Mouse (Mus musculus) cerebellum, adult (tissue): ENCODE results near the gene Epb42.
"Not testable (repeated sequence)": the region's sequence is repeated elsewhere in the genome, so short reads cannot be mapped to it uniquely, and the experiment has no call there.

Experiments
- ATAC-seq: cut with Nextera tagmentation; 2 replicates; pipeline ENCODE4 v1.9.2; 2017; ENCODE audit warnings: mild to moderate bottlenecking, moderate library complexity, mixed read lengths; ENCODE audit not compliant: insufficient number of reproducible peaks, low FRiP score, low TSS enrichment

The Epb42 gene

DNA sequence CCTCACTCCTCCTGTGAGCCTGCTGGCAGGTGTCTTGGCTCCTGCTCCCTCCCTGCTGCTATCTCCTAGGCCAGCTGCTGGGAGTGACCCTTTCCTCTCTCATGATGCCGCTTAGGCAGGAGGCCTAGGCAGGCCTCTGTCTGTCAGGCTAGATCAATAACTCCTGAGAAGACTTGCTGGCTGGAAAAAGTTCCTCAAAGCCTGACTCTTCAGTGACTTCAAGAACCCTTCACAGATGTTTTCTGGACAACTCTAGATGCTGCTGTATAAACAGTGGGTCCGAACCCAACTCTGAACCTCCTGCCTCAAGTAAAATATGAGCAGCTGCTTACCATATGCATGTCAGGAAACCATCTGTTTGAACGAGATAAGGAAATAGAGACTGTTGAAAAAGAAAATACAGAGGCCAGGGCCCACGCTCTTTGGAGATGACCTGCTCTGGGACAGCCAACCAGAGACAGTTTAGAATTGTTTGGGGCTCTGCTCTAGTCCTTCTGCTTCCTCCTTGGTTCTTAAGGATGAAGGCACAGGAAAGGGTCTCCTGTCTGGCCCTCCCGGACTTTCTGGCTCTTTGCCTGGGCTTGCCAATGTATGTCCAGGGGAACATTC, at the start of gene Epb42:
Epb42 (minus strand) TSS at position 340 of the 609 bp plus-strand sequence.
- no peak for ATAC-seq

DNA sequence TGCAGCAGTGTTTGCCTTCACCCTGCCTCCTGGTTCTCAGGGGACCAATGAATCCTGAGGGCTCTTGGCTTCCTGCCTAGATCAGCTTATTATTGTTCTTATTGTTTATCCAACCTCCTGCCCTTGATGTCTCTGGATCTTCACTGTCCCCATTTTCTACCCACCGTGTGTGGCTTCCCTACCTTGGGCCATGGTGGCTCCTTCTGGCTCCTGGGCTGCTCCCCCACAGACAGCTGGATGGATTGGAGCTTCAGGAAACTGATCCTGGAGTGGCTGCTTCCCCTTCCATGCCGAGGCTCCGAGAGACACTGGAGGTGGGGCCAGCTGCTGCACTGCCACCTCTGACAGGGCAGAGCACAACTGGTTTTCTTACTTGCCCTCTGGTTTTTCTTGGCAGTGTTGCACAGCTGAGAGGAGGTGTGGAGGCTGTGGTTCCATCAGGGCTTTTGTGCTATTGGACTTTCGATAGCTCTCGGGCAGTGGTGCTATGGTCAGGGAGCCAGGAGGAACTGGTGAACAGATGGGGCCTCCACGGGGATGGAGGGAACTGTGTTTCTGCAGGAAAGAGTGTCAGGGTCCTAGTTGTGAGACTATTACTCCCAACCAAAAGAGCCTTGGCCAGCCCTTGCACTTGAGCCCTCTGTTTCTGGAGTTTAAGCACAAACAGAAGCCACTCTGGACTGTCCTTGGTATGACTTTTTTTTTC, 48.8 kb upstream of the Epb42 start, which contains the start of gene Tgm5:
Tgm5 (minus strand) TSS at position 362 of the 706 bp plus-strand sequence.
- peak; percentile 80 for ATAC-seq

DNA sequence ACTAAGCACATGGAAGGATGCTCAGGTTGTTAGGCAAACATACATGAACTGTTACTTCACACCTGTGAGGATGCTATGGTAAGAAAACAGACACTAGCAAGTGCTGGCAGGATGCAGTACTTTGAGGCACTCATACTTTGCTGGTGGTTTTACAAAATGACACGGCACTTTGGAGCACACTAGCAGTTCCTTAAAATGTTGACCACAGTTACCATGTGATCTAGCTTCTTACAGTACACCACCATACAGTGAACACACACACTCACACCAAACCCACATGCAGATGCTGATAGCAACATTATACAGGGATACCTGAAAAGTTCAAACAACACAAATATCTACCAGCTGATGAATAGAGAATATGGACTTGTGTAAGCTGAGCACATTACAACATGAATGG, 45.8 kb upstream of the Epb42 start:
- no peak for ATAC-seq

DNA sequence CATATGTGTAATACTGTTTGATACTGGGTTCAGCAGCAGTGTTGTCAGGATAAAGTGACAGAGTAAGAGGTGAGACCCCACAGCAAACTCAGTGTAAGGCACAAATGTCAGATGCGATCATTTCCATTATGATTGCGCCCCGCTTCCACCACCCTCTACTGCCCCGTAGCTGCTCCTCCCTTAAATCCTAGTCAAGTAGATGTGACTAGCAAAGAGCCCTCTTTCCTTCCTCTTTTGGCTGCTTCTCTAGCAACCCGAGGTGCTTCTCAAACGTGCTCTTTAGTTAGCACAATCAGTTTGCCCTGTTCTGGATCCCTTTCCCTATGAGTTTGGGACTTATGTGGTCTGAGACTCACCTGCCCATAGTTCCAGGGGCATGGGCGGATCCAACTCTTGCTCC, 37.9 kb upstream of the Epb42 start:
- no peak for ATAC-seq

DNA sequence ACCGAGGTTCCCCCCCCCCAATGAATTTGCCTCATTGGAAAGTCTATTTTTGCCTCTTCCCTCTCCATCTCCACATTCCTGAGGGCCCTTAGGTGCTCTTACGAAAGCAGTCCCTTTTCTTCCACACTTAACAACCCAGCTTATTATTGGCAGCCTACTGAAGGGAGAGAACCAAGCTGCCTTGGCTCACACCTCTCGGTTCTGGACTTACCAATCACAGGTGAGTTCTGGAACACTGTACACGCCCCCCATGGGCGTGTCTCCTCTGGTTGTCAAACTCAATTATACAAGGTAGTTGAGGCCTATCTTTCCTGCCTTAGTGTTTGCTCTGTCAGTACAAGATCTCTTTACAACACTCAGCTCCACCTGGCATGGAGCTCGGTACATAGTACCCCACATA, 35.0 kb upstream of the Epb42 start:
- ATAC-seq: no peak

DNA sequence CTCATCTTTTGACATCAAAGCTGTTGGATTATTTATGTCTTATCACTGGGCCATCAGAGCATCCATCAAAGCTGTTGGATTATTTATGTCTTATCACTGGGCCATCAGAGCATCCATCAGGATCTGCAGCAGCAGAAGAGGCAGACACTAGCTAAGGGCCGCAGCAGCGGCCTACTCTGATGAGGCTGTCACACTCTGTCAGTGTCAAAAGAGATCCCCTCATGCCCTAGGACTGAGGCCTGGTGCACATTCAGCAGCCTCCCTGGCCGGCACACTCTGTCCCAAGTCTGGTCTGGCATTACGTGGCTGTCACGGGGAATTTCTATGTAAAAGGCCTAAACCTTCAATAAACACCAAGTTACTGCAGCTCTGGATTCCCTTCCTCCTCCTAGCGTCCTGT, 32.6 kb upstream of the Epb42 start:
- ATAC-seq: no peak

DNA sequence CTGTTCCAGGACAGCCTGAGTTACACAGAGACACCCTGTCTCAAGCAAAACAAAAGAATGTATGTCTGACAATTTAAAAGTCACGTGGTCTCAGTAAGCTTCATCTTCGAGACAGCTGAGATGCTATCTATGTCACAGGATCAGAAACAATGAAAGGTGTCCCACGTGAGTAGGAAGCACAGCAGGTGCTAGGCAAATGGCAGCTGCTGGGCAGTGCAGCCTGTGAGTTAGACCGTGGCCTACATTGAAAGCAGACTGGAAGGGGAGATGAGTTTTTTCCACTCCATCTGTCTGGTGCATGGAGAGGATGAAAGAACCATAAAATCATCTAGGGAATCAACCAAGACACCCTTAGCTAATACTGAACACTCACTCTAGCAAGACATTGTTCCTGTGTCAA, 30.2 kb upstream of the Epb42 start:
- ATAC-seq: no peak

DNA sequence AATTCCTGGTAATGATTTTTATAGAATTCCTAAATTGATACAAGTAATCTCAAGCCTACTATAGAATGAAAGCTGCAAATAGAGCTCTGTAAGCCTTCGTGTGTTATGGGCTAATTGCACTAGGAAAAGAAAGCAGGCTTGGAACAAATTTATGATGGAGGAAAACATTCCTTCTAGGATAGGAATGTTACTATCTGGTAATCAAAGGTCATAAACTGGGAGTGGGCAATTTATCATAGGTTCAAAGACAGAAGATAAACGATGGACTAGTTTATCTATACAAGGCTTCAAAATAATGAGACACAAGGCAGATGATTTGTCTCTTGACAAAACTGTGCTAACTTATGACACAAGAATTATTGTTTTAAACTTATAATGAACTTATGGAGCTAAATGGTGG, 24.4 kb upstream of the Epb42 start:
- ATAC-seq: no peak

DNA sequence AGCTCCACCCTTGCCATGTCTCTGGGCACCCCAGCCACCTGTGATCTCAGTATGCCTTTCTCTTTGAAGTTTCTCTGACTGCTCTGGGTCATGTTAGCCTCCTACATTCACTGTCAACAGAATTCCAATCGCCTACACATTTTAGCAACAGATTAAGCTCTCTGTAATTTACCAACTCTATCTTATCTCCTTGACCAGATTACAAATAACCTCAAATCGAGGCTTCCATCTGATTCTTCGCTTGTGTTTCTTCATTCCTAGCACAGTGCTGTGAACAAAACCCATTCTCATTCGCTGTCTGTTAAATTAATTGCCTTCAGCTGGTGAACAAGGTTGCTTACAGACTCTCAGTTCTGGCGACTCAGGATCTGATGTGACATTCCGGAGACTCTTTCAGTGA, 21.1 kb upstream of the Epb42 start:
- ATAC-seq: no peak

DNA sequence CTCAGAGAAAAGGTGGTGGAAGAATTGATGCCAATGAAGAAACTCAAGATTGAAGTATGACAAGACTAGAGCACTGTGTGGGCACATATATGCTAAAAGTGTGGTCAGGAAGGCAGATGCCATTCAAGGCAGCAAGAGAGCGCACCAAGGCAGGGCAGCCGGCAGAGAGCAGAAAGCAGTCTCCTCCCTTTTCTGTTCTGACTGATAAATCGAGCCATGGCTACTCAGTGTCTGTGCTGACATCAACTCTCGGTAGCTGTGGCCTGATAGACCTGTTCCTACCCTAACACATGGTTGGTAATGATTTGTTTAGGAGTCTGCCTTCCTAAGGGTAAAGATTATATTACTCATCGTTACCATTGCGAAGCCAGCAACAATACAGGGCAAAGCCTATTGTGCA, 19.0 kb upstream of the Epb42 start:
- ATAC-seq: no peak

DNA sequence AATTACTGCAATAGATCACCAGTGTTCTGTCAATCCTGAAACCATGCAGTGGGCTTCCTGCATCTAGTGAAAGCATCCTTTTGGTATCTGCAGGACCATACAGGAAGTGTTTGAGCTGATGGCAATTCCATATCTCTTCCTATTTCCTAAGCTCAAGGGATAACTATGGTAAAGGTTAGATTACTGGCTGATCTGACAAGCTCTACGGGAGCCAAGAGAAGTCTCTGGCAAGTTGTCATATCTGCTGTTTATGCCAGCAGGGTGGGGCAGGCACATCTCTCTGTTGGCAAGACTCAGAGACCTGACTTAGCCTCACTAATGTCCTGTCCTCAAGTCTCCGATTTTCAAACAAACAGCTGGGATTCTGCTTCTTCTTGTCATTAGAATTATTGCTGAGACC, 17.2 kb upstream of the Epb42 start:
- 0 out of 2 replicates have a peak, but pooled peaks have one; percentile 49 for ATAC-seq

DNA sequence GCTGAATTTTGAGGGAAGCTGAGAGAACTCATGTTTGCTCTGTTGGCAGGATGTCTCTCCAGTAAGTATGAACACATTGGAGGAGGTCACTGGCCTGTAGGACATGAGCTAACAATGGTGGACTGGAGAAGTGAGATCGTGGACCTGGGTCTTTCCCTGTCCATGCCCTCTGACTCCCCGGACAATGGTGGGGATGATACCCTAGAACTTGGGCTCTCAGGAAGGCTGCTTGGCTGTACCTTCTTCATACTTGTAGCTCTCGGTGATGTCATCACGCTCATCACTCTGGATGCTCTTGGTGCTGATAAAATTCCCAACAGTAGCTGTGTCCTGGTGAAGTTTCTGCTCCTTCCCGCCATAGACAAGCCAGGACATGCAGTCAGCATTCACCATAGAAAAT, 15.3 kb upstream of the Epb42 start:
- no peak for ATAC-seq

DNA sequence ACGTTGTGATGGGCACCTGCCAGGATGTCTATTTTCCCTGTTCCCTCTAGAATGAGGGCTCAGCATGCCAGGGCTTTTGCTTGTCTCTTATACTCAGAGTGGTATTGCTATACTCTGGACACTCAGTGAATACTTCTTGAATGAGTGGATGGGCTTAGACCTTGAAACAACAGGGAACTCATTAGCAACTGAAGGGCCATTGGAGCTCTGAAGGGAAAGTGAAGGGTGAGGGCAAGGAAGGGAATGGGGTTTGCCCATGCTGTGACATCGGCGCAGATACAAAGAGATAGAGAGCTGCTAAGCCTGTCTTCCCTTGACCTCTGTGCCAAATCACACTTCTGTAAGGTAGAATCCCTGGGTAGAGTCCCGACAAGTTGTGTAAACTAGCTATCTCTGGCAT, 8.8 kb upstream of the Epb42 start:
- no peak for ATAC-seq

DNA sequence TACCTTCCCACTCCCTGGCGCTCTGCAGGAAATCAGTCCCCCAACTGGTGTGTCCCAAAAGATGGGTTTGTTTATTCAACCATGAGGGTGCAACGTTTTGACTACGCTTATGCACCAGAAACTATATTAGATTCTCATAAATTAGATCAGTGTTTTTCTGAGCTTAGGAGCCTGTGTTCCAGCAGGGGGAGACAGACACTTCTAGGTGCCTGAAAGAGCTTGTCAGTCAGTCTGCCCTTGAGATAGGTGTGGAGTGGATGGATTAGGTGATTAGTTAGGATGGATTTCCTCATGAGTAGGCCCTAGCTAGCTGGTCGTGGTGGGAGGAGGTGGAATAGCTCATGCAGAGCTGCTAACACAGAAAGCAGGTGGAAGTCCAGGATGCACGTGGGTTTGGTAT, 4.2 kb upstream of the Epb42 start:
- no peak; the same call in 1 of the 2 replicates for ATAC-seq

DNA sequence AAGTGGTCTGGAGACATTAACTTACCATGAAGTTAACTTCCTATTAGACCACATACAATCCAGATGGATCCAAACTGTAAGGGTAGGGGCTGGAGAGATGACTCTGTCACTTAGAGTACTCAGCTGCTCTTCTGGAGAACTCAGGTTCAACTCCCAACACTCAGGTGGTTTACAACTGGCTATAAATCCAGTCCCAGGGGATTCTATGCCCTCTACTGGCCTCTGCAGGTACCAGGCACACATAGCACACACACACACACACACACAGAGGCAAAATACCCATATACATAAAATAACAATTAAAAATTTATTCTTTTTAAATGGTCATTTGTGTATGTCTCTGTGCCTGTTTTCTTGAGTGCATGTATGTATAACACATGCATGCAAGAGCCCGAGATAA, 2.5 kb upstream of the Epb42 start:
- no peak for ATAC-seq

DNA sequence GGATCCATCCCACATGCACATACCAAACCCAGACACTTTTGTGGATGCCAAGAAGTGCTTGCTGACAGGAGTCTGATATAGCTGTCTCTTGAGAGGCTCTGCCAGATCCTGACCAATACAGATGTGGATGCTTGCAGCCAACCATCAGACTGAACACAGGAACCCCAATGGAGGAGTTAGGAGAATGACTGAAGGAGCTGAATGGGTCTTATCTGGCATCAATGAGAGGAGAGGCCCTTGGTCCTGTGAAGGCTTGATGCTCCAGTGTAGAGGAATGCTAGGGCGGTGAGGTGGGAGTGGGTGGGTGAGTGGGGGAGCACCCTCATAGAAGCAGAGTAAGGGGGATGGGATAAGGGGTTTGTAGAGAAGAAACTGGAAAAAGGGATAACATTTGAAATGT, 2.0 kb upstream of the Epb42 start:
- not testable (repeated sequence) for ATAC-seq

DNA sequence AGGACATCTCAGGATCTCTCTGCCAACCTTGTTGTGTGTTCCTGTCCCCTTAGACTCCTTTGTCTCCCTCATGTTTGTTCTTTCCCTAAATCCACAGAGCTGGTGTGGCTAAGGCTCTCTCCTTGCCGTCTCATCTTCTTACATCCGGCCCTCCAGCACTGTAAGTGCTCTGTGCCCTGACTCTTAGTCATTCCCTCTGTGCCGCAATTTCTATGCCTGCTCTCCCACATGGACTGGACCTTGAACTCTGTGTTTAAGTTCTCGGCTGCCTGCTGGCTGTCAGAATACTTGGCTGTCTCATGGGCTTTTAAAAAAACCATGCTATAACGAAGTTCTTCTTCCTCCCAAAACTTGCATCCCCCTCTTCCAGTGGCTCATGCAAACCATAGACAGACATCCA, 14.0 kb downstream of the Epb42 start:
- no peak for ATAC-seq

DNA sequence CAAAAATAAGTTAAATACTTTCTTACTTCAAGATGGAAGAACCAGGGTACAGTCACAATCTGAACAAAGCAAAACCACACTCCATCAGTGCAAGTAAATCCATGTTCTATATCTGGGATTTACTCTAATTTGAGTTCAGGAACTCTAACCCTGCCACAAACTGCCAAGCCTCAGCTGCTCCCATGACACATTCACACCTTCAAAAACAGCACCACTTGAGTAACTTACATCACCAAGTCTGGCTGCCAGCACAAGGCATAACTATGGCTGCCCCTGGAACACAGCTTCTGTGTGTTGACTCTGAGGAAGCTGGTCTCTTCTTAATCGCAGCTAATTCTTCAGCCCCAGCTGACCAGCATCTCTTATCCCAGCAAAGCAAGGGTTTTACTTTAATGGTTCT, 19.7 kb downstream of the Epb42 start:
- no peak for ATAC-seq

DNA sequence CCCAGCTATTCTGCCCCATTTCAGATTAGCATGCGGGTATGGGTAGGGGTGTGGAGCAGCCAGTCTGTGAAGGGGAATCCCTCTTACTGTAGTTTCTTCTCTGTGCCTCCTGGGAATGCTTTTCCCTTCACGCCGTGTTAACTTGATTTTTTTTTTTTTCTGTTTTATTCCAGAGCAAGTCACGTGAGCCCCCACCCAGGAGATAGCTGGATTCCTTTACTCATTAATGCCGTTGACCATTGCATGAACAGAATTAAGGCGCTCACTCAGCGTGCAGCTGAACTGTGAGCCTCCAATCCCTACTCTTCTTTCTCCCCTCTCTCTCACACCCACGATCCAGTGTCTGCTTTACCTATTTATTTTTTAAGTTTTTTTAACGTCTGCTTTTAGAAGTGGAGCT, 20.6 kb downstream of the Epb42 start:
- ATAC-seq: no peak

DNA sequence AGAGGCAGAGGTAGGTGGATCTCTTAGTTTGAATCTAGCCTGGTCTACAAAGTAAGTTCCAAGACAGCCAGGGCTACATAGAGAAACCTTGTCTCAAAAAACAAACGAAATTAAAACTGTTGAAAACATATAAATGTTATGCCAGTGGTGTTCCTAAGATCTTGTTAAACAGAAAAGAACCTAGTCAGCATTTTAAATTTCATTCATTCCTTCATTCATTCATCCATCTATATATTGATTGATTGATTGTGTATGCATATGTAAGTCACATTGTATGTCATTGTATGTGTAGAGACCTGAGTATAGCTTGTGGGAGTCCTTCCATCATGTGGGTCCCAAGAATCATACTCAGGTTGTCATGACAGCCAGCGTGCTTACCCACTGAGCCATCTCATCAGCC, 21.4 kb downstream of the Epb42 start:
- ATAC-seq: no peak

DNA sequence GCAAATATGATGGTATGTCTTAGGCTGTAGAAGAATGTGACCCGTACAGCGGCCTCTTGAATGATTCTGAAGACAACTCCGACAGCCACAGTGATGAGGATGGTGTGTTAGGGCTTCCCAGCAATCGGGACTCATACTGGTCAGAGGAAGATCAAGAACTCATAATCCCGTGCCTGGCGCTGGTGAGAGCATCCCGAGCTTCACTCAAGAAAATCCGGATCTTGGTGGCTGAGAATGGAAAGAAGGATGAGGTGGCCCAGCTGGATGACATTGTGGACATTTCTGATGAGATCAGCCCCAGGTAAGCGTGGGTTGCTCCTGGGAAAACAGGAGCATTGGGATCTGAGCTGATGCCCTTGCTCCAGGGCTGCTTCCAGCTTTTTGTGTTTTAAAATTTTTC, 24.2 kb downstream of the Epb42 start:
- ATAC-seq: no peak

DNA sequence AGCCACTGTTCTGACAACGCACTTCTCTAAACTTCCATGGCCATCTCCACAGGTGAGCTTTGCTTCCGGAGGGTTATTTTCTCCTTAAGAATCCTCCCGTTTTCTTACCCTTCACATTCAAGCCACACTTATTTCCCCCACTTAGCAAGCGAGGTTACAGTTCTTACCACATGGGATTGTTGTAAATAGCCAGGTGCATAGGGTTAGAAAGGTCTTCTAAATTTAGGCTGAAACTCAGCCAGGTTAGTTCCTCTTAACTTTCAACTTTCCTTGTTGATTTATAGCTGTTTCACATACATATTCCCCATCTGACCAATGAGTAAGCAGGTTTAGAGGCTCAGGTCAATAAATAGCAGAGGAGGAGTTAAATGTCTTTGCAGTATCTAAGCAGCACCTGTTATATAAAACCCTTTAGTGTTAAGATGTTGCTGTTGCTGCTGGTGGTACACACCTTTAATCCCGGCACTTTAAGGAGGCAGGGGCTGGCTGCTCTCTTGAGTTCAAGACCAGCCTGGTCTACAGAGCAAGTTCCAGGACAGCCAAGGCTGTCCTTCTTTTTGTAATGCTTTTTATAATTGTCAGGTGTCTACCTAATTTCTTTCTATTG, 27.7 kb downstream of the Epb42 start:
- ATAC-seq: no peak
